Mouse (Mus musculus): ENCODE results near the gene Snx25.
A peak's percentile ranks its signal among the peaks of the same experiment; 100 is the strongest.

DNA sequence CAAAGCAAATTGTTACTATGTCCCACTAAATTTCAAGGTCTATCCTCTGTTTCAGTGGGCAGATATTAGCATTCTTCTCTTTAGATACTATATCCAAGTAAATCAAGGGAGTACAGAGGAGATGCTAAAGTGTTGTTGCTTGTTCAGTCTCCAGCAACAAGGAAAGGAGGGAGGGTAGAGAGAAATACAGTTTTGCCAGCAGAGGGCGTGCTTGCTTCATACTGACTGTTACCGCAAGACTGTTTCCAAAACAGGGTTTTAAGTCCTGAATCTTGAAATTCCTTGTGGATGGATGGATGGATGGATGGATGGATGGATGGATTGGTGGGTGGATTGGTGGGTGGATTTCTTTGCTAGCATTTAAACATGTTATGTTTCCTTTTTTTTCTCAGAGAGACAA is 33.4 kb upstream of the Snx25 start:
- TF ChIP-seq CTCF (IDR thresholded peaks at IDR 0.05; ENCODE audit: low read depth) (peak; percentile 74), EP300 (IDR thresholded peaks at IDR 0.05; ENCODE audit: low read depth) (no peak)

Measured in liver, embryonic 14.5 days (tissue).